Mouse (Mus musculus): Measurements from ENCODE around the gene Gm10961.

- TF ChIP-seq ZC3H11A (IDR thresholded peaks at IDR 0.05; ENCODE audit: borderline replicate concordance, low read depth, low read length) (no peak), CHD2 (IDR thresholded peaks at IDR 0.05; ENCODE audit: low read depth, low read length) (no peak), HCFC1 (IDR thresholded peaks at IDR 0.05; ENCODE audit: borderline replicate concordance, insufficient read depth, low read length) (no peak), ZNF384 (IDR thresholded peaks at IDR 0.05; ENCODE audit: low read depth, low read length) (no peak)
Observed at GRCm38 (mm10) chr3:107595264-107595937, 35.7 kb upstream of the Gm10961 start.

Measured in ES-E14 (cell line).